Mouse (Mus musculus): ENCODE measurements around the gene Fam81a. TPM values are rescaled to one million over a fixed set of nuclear protein-coding genes. Genes with fewer than 3 reads are reported as not detected.

Fam81a gene
- total and polyA plus RNA-seq, 3 experiments, result 0.13 TPM; not detected in 2

GRCm38 (mm10) chr9:70081767-70082166, 60.6 kb downstream of the Fam81a start:
- Histone ChIP-seq H3K9me3 (replicated peaks; ENCODE audit: low read length) (peaks cover 4% of the 10 kb centered on the region), H3K4me2 (ENCODE audit: insufficient read depth, low read depth, poor library complexity, severe bottlenecking) (no peak overlapping the region), H3K36me3 (replicated peaks in 1 of 2; ENCODE audit: control insufficient read depth in 1 of 2, insufficient read depth in 1 of 2, low read length in 1 of 2) (no peaks in the 10 kb centered on the region), H3K9ac (ENCODE audit: insufficient read depth, low read depth) (no peak overlapping the region), H3K27ac (ENCODE audit: insufficient read depth, low read depth) (no peak overlapping the region), H3K4me1 (ENCODE audit: control insufficient read depth in 1 of 2, insufficient read depth in 2 of 2) (peaks cover 5 to 31% of the 10 kb centered on the region in 2 experiments; a peak in 3 of 4 replicates), H3K4me3 (replicated peaks in 1 of 3; ENCODE audit: low read depth in 2 of 3, low read length in 2 of 3, poor library complexity in 1 of 3) (no peak overlapping the region), H3K27me3 (replicated peaks) (no peaks in the 10 kb centered on the region), H3K79me2 (replicated peaks; ENCODE audit: control insufficient read depth, extremely low read depth, insufficient read depth, poor library complexity, severe bottlenecking) (no peaks in the 10 kb centered on the region)
- no peak for DNase-seq (ENCODE audit: extremely low read depth)
- dilution Hi-C loops (cut with MboI; ENCODE audit: extremely low pct_ligation_motif_present, extremely low pct_unique_long_range_greater_than_20kb, low sequenced_read_pairs) (no loop called here), in situ Hi-C loops (cut with MboI; ENCODE audit: low pct_ligation_motif_present, low pct_unique_long_range_greater_than_20kb, low sequenced_read_pairs) (no loop called here)
- TF ChIP-seq MAX (IDR thresholded peaks at IDR 0.05; ENCODE audit: low read length) (no peak), MXI1 (IDR thresholded peaks at IDR 0.05; ENCODE audit: low read depth, low read length) (no peak), RCOR1 (conservative IDR thresholded peaks at IDR 0.05; ENCODE audit: low read depth, low read length) (no peak), E2F4 (IDR thresholded peaks at IDR 0.05; ENCODE audit: insufficient replicate concordance, low read depth, low read length) (no peak), GABPA (IDR thresholded peaks at IDR 0.05; ENCODE audit: insufficient replicate concordance, low read depth, low read length) (no peak), NELFE (IDR thresholded peaks at IDR 0.05; ENCODE audit: low read depth, low read length) (no peak), ZNF384 (IDR thresholded peaks at IDR 0.05; ENCODE audit: low read depth, low read length) (no peak), RAD21 (IDR thresholded peaks at IDR 0.05; ENCODE audit: low read depth, low read length) (no peak), CHD2 (IDR thresholded peaks at IDR 0.05; ENCODE audit: low read length) (no peak), POLR2A (IDR thresholded peaks at IDR 0.05; ENCODE audit: low read depth, low read length) (no peak), SMC3 (IDR thresholded peaks at IDR 0.05; ENCODE audit: low read depth, low read length) (no peak), POLR2AphosphoS2 (IDR thresholded peaks at IDR 0.05; ENCODE audit: low read depth, low read length) (no peak), MEF2A (IDR thresholded peaks at IDR 0.05; ENCODE audit: borderline replicate concordance, low read depth, low read length) (no peak)

- Histone ChIP-seq H3K36me3 (replicated peaks in 1 of 2; ENCODE audit: control insufficient read depth in 1 of 2, insufficient read depth in 1 of 2, low read length in 1 of 2) (no peaks in the 10 kb centered on the region), H3K79me2 (replicated peaks; ENCODE audit: control insufficient read depth, extremely low read depth, insufficient read depth, poor library complexity, severe bottlenecking) (no peaks in the 10 kb centered on the region), H3K9ac (ENCODE audit: insufficient read depth, low read depth) (no peak overlapping the region), H3K4me3 (replicated peaks in 1 of 3; ENCODE audit: low read depth in 2 of 3, low read length in 2 of 3, poor library complexity in 1 of 3) (no peak overlapping the region), H3K27ac (ENCODE audit: insufficient read depth, low read depth) (no peak overlapping the region), H3K9me3 (replicated peaks; ENCODE audit: low read length) (peaks cover 4% of the 10 kb centered on the region), H3K27me3 (replicated peaks) (peaks cover 2% of the 10 kb centered on the region), H3K4me1 (ENCODE audit: control insufficient read depth in 1 of 2, insufficient read depth in 2 of 2) (peaks cover 5 to 31% of the 10 kb centered on the region in 2 experiments; a peak in 3 of 4 replicates), H3K4me2 (ENCODE audit: insufficient read depth, low read depth, poor library complexity, severe bottlenecking) (no peak overlapping the region)
- no peak for TF ChIP-seq BHLHE40 (IDR thresholded peaks at IDR 0.05; ENCODE audit: low read depth, low read length)
- TF ChIP-seq MYC (IDR thresholded peaks at IDR 0.05; ENCODE audit: low read depth, low read length), result no peak
- peak; percentile 80 for TF ChIP-seq RAD21 (IDR thresholded peaks at IDR 0.05; ENCODE audit: low read depth, low read length)
- no peak for TF ChIP-seq MAX (IDR thresholded peaks at IDR 0.05; ENCODE audit: low read length)
- TF ChIP-seq CTCF (conservative IDR thresholded peaks at IDR 0.05 in 1 of 2, IDR thresholded peaks at IDR 0.05 in 1 of 2; ENCODE audit: low read depth in 2 of 2, low read length in 2 of 2), result peak in 1 of 2 experiments; percentile 75; a peak in 2 of 4 replicates
- TF ChIP-seq ZNF384 (IDR thresholded peaks at IDR 0.05; ENCODE audit: low read depth, low read length), result peak; percentile 88
- peak; percentile 32; the same call in 1 of the 2 replicates for TF ChIP-seq ZC3H11A (IDR thresholded peaks at IDR 0.05; ENCODE audit: low read depth, low read length)
- no peak for TF ChIP-seq PAX5 (IDR thresholded peaks at IDR 0.05; ENCODE audit: low read length)
- TF ChIP-seq SMC3 (IDR thresholded peaks at IDR 0.05; ENCODE audit: low read depth, low read length), result peak; percentile 80
- TF ChIP-seq USF1 (IDR thresholded peaks at IDR 0.05; ENCODE audit: low read depth, low read length), result no peak
- dilution Hi-C loops (cut with MboI; ENCODE audit: extremely low pct_ligation_motif_present, extremely low pct_unique_long_range_greater_than_20kb, low sequenced_read_pairs) (no loop called here), in situ Hi-C loops (cut with MboI; ENCODE audit: low pct_ligation_motif_present, low pct_unique_long_range_greater_than_20kb, low sequenced_read_pairs) (no loop called here)
- DNase-seq (ENCODE audit: extremely low read depth), result peak; percentile 40
Observed at GRCm38 (mm10) chr9:70080976-70081375, 61.4 kb downstream of the Fam81a start.
